Mouse (Mus musculus) E14TG2a.4 (cell line): Measurements from ENCODE around the gene D630003M21Rik.

Experiments used
- CTCF ChIP-seq: conservative IDR thresholded peaks from 2 replicates; pipeline ENCODE4 v1.5.1; 2014; ENCODE audit warnings: low read length
- POU5F1 ChIP-seq: IDR thresholded peaks from 2 replicates; pipeline ENCODE4 v1.6.1; 2014; ENCODE audit warnings: low read length, borderline replicate concordance

- no peak for TF ChIP-seq CTCF
- TF ChIP-seq POU5F1: no peak
Measured at GRCm38 (mm10) chr2:158145528-158146065, 83.4 kb downstream of the D630003M21Rik start.
